Mouse (Mus musculus): ENCODE results near the gene Atg7. TPM values are rescaled to one million over a fixed set of nuclear protein-coding genes. Genes with fewer than 3 reads are reported as not detected.

Gene Atg7
- total RNA-seq, 1 experiment: 14.6 TPM

GRCm38 (mm10) chr6:114900194-114900593 is 257.3 kb downstream of the Atg7 start:
- Histone ChIP-seq H3K27ac (ENCODE audit: insufficient read depth, low read depth, low read length, poor library complexity, severe bottlenecking) (no peak overlapping the region), H3K4me1 (ENCODE audit: control insufficient read depth in 2 of 2, insufficient read depth in 2 of 2, low read length in 2 of 2, poor library complexity in 1 of 2) (peaks cover 0 to 7% of the 10 kb centered on the region in 2 experiments; a peak in 1 of 4 replicates), H3K36me3 (ENCODE audit: control insufficient read depth, insufficient read depth, low read length, poor library complexity, severe bottlenecking) (no peaks in the 10 kb centered on the region), H3K4me3 (ENCODE audit: insufficient read depth in 1 of 2, low read depth in 1 of 2, low read length in 2 of 2, poor library complexity in 1 of 2, severe bottlenecking in 1 of 2) (peak overlapping the region; percentile 4 to 39; a peak in 2 of 4 replicates), H3K9ac (ENCODE audit: insufficient read depth, low read depth, low read length, poor library complexity, severe bottlenecking) (0 out of 2 replicates have a peak overlapping the region, but pooled peaks have one; percentile 21), H3K9me3 (ENCODE audit: control insufficient read depth, insufficient read depth, low read depth, low read length) (no peaks in the 10 kb centered on the region)
- TF ChIP-seq CHD2 (IDR thresholded peaks at IDR 0.05; ENCODE audit: low read depth, low read length) (no peak), ZC3H11A (IDR thresholded peaks at IDR 0.05; ENCODE audit: borderline replicate concordance, low read depth, low read length) (no peak), MAFK (IDR thresholded peaks at IDR 0.05; ENCODE audit: insufficient read depth, low read depth, low read length) (no peak), ZNF384 (IDR thresholded peaks at IDR 0.05; ENCODE audit: low read depth, low read length) (no peak), HCFC1 (IDR thresholded peaks at IDR 0.05; ENCODE audit: borderline replicate concordance, insufficient read depth, low read length) (no peak)
- in situ Hi-C loops (cut with MboI; ENCODE audit: low sequenced_read_pairs in 2 of 2, unreplicated experiment in 2 of 2): loop anchor here in 1 of 2 experiments (25.0 kb wide), 1 partner anchor 112 kb away; no protein-coding TSS in a partner anchor
- DNase-seq (ENCODE audit: low read depth, low spot score): no peak

GRCm38 (mm10) chr6:114901321-114901824 is 258.5 kb downstream of the Atg7 start:
- Histone ChIP-seq H3K9me3 (ENCODE audit: control insufficient read depth, insufficient read depth, low read depth, low read length) (no peaks in the 10 kb centered on the region), H3K4me3 (ENCODE audit: insufficient read depth in 1 of 2, low read depth in 1 of 2, low read length in 2 of 2, poor library complexity in 1 of 2, severe bottlenecking in 1 of 2) (no peak overlapping the region), H3K27ac (ENCODE audit: insufficient read depth, low read depth, low read length, poor library complexity, severe bottlenecking) (no peak overlapping the region), H3K9ac (ENCODE audit: insufficient read depth, low read depth, low read length, poor library complexity, severe bottlenecking) (no peak overlapping the region), H3K36me3 (ENCODE audit: control insufficient read depth, insufficient read depth, low read length, poor library complexity, severe bottlenecking) (no peaks in the 10 kb centered on the region), H3K4me1 (ENCODE audit: control insufficient read depth in 2 of 2, insufficient read depth in 2 of 2, low read length in 2 of 2, poor library complexity in 1 of 2) (peaks cover 0 to 7% of the 10 kb centered on the region in 2 experiments; a peak in 1 of 4 replicates)
- no peak for DNase-seq (ENCODE audit: low read depth, low spot score)
- TF ChIP-seq HCFC1 (IDR thresholded peaks at IDR 0.05; ENCODE audit: borderline replicate concordance, insufficient read depth, low read length) (no peak), ZNF384 (IDR thresholded peaks at IDR 0.05; ENCODE audit: low read depth, low read length) (no peak), MAFK (IDR thresholded peaks at IDR 0.05; ENCODE audit: insufficient read depth, low read depth, low read length) (no peak), CHD2 (IDR thresholded peaks at IDR 0.05; ENCODE audit: low read depth, low read length) (no peak), ZC3H11A (IDR thresholded peaks at IDR 0.05; ENCODE audit: borderline replicate concordance, low read depth, low read length) (no peak)
- in situ Hi-C loops (cut with MboI; ENCODE audit: low sequenced_read_pairs in 2 of 2, unreplicated experiment in 2 of 2): loop anchor here in 1 of 2 experiments (25.0 kb wide), 1 partner anchor 111 kb away; no protein-coding TSS in a partner anchor

GRCm38 (mm10) chr6:114901921-114902320 is 259.0 kb downstream of the Atg7 start:
- in situ Hi-C loops (cut with MboI; ENCODE audit: low sequenced_read_pairs in 2 of 2, unreplicated experiment in 2 of 2): loop anchor here in 1 of 2 experiments (25.0 kb wide), 1 partner anchor 110 kb away; no protein-coding TSS in a partner anchor
- no peak overlapping the region for H3K9ac ChIP-seq (ENCODE audit: insufficient read depth, low read depth, low read length, poor library complexity, severe bottlenecking)
- no peak overlapping the region for H3K27ac ChIP-seq (ENCODE audit: insufficient read depth, low read depth, low read length, poor library complexity, severe bottlenecking)
- peaks cover 0 to 7% of the 10 kb centered on the region in 2 experiments; a peak in 1 of 4 replicates for H3K4me1 ChIP-seq (ENCODE audit: control insufficient read depth in 2 of 2, insufficient read depth in 2 of 2, low read length in 2 of 2, poor library complexity in 1 of 2)
- no peaks in the 10 kb centered on the region for H3K36me3 ChIP-seq (ENCODE audit: control insufficient read depth, insufficient read depth, low read length, poor library complexity, severe bottlenecking)
- TF ChIP-seq HCFC1 (IDR thresholded peaks at IDR 0.05; ENCODE audit: borderline replicate concordance, insufficient read depth, low read length) (no peak), MAFK (IDR thresholded peaks at IDR 0.05; ENCODE audit: insufficient read depth, low read depth, low read length) (no peak), ZC3H11A (IDR thresholded peaks at IDR 0.05; ENCODE audit: borderline replicate concordance, low read depth, low read length) (no peak), ZNF384 (IDR thresholded peaks at IDR 0.05; ENCODE audit: low read depth, low read length) (no peak), CHD2 (IDR thresholded peaks at IDR 0.05; ENCODE audit: low read depth, low read length) (no peak)
- no peak for DNase-seq (ENCODE audit: low read depth, low spot score)
- no peak overlapping the region for H3K4me3 ChIP-seq (ENCODE audit: insufficient read depth in 1 of 2, low read depth in 1 of 2, low read length in 2 of 2, poor library complexity in 1 of 2, severe bottlenecking in 1 of 2)
- no peaks in the 10 kb centered on the region for H3K9me3 ChIP-seq (ENCODE audit: control insufficient read depth, insufficient read depth, low read depth, low read length)

GRCm38 (mm10) chr6:114904233-114904632 is 261.3 kb downstream of the Atg7 start:
- Histone ChIP-seq H3K27ac (ENCODE audit: insufficient read depth, low read depth, low read length, poor library complexity, severe bottlenecking) (no peak overlapping the region), H3K36me3 (ENCODE audit: control insufficient read depth, insufficient read depth, low read length, poor library complexity, severe bottlenecking) (no peaks in the 10 kb centered on the region), H3K4me1 (ENCODE audit: control insufficient read depth in 2 of 2, insufficient read depth in 2 of 2, low read length in 2 of 2, poor library complexity in 1 of 2) (peaks cover 0 to 7% of the 10 kb centered on the region in 2 experiments; a peak in 1 of 4 replicates), H3K4me3 (ENCODE audit: insufficient read depth in 1 of 2, low read depth in 1 of 2, low read length in 2 of 2, poor library complexity in 1 of 2, severe bottlenecking in 1 of 2) (no peak overlapping the region), H3K9ac (ENCODE audit: insufficient read depth, low read depth, low read length, poor library complexity, severe bottlenecking) (no peak overlapping the region), H3K9me3 (ENCODE audit: control insufficient read depth, insufficient read depth, low read depth, low read length) (no peaks in the 10 kb centered on the region)
- in situ Hi-C loops (cut with MboI; ENCODE audit: low sequenced_read_pairs in 2 of 2, unreplicated experiment in 2 of 2): loop anchor here in 1 of 2 experiments (25.0 kb wide), 1 partner anchor 108 kb away; no protein-coding TSS in a partner anchor
- no peak for TF ChIP-seq ZC3H11A (IDR thresholded peaks at IDR 0.05; ENCODE audit: borderline replicate concordance, low read depth, low read length)
- no peak for TF ChIP-seq CHD2 (IDR thresholded peaks at IDR 0.05; ENCODE audit: low read depth, low read length)
- TF ChIP-seq MAFK (IDR thresholded peaks at IDR 0.05; ENCODE audit: insufficient read depth, low read depth, low read length): no peak
- no peak for TF ChIP-seq ZNF384 (IDR thresholded peaks at IDR 0.05; ENCODE audit: low read depth, low read length)
- DNase-seq (ENCODE audit: low read depth, low spot score): no peak
